Mouse (Mus musculus) layer of hippocampus, adult 9-11 months (tissue): ENCODE measurements around the gene Tnfrsf14.

ENCODE experiments used
- DNase-seq: peaks from one replicate; pipeline ENCODE4 v3.0.0; 2022

Gene Tnfrsf14

DNA sequence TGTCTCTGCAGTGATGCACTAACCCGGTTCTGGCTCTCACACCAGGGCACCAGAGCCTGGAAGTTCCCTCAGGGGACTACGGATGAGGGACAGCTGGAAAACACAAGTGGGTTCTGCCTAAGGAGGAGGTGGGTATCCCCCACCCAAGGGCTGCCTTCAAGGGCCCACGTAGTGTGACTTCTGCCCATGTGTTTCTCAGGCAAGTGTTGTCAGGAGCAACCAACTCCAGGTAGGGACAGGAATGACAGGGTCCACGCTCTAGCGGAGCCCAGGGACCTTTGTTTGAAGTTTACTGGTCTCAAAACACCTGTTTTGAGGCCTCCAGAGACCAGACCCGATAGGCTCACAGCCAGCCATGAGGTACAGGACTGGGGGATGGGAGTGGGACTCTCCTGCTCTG is 55.2 kb downstream of the Tnfrsf14 start:
- DNase-seq, result no peak
